Mouse (Mus musculus) liver, embryonic 12.5 days (tissue): ENCODE data around the gene Slc1a5. TPM values are rescaled to one million over a fixed set of nuclear protein-coding genes. Genes with fewer than 3 reads are reported as not detected.

Source experiments
- ATAC-seq: fragments of 200-750 bp; cut with Nextera tagmentation; 2 replicates; pipeline ENCODE4 v1.8.0; 2017; ENCODE audit warnings: moderate number of reproducible peaks, mild to moderate bottlenecking, moderate library complexity
- H3K27ac ChIP-seq: fragments of 300-500 bp; sonication (generic); 2 replicates; pipeline ENCODE4 v1.5.1; 2016; ENCODE audit warnings: mild to moderate bottlenecking
- H3K27me3 ChIP-seq: fragments of 300-500 bp; sonication (generic); replicated peaks from 2 replicates; pipeline ENCODE4 v1.6.1; 2016; ENCODE audit warnings: mild to moderate bottlenecking, moderate library complexity
- H3K36me3 ChIP-seq: fragments of 300-500 bp; sonication (generic); 2 replicates; pipeline ENCODE4 v1.6.1; 2016; ENCODE audit warnings: mild to moderate bottlenecking, moderate library complexity
- H3K4me1 ChIP-seq: fragments of 300-500 bp; sonication (generic); 2 replicates; pipeline ENCODE4 v1.6.1; 2016
- H3K4me2 ChIP-seq: fragments of 300-500 bp; sonication (generic); 2 replicates; pipeline ENCODE4 v1.6.1; 2016; ENCODE audit warnings: mild to moderate bottlenecking, moderate library complexity
- H3K4me3 ChIP-seq: fragments of 300-500 bp; sonication (generic); 2 replicates; pipeline ENCODE4 v1.5.1; 2016; ENCODE audit warnings: mild to moderate bottlenecking, moderate library complexity
- H3K9ac ChIP-seq: fragments of 300-500 bp; sonication (generic); 2 replicates; pipeline ENCODE4 v1.6.1; 2016; ENCODE audit warnings: mild to moderate bottlenecking, moderate library complexity
- H3K9me3 ChIP-seq: fragments of 300-500 bp; sonication (generic); replicated peaks from 2 replicates; pipeline ENCODE4 v1.6.1; 2016; ENCODE audit warnings: mild to moderate bottlenecking, moderate library complexity
- WGBS: fragments of 180-500 bp; shearing (Covaris S2); methylation state at CpG from one replicate; pipeline ENCODE4 v1.1.7; 2016; ENCODE audit not compliant: insufficient replicate concordance; 5-methylcytosine and 5-hydroxymethylcytosine counted together
- polyA plus RNA-seq: library from polyadenylated mRNA; unstranded; fragments of >200 nt; fragmentation: Nextera tagmentation; extraction: Ambion mirVana; gene quantifications from 2 replicates; pipeline ENCODE4 v1.2.1, GENCODE M21; 2016

Slc1a5 gene
- polyA plus RNA-seq, 1 experiment from 2014 or later = 127 TPM

DNA sequence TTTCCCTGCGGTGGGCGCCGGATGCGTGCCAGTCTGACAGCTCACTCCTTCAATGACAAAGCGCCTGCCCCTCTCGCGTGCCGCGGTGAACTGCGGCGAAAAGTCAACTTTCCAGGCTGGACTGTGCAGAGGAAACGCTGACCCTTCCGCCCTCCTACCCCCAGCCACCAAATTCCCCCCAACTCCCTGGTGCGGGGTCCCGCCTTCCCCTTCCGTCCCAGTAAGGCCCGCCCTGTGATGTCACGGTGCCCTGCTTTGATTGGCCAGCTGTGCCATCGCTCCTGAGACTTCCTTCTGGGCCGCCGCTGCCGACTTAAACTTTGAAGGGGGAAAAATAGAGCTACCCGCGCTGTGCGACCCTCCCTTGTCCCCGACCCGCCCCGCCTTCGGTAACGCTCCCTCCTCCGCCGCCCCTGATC is 61.5 kb downstream of the Slc1a5 start, which contains the start of gene Prkd2:
TSS of gene Prkd2 (plus strand) at position 258 of the 419 bp plus-strand sequence.
- peak; percentile 79 for ATAC-seq
- H3K9ac ChIP-seq = peak within 1 kb of the TSS; percentile 80
- H3K36me3 ChIP-seq = peaks cover 41% of the 10 kb centered on the region
- H3K27me3 ChIP-seq = no peaks in the 10 kb centered on the region
- H3K4me1 ChIP-seq = peaks cover 64% of the 10 kb centered on the region
- peak within 1 kb of the TSS; percentile 95 for H3K4me2 ChIP-seq
- H3K9me3 ChIP-seq = no peaks in the 10 kb centered on the region
- H3K4me3 ChIP-seq = peak within 1 kb of the TSS; percentile 67
- 1% methylated on average over 32 of the region's 32 CpGs for WGBS
- H3K27ac ChIP-seq = peak within 1 kb of the TSS; percentile 73

GRCm38 (mm10) chr7:16843441-16844171 is 62.5 kb downstream of the Slc1a5 start:
- H3K4me3 ChIP-seq = peak overlapping the region; percentile 67
- peak overlapping the region; percentile 80 for H3K9ac ChIP-seq
- peak overlapping the region; percentile 95 for H3K4me2 ChIP-seq
- 1% methylated on average over 33 of the region's 33 CpGs for WGBS
- H3K36me3 ChIP-seq = peaks cover 33% of the 10 kb centered on the region
- H3K4me1 ChIP-seq = peaks cover 56% of the 10 kb centered on the region
- H3K27ac ChIP-seq = peak overlapping the region; percentile 73
- H3K27me3 ChIP-seq = no peaks in the 10 kb centered on the region
- no peaks in the 10 kb centered on the region for H3K9me3 ChIP-seq
- ATAC-seq = peak; percentile 21; the same call in 1 of the 2 replicates

GRCm38 (mm10) chr7:16844696-16845071 is 63.5 kb downstream of the Slc1a5 start:
- Histone ChIP-seq H3K4me1 (peaks cover 52% of the 10 kb centered on the region), H3K36me3 (peaks cover 31% of the 10 kb centered on the region), H3K27ac (peak overlapping the region; percentile 73), H3K9ac (peak overlapping the region; percentile 71), H3K27me3 (no peaks in the 10 kb centered on the region), H3K4me3 (peak overlapping the region; percentile 67), H3K9me3 (no peaks in the 10 kb centered on the region), H3K4me2 (peak overlapping the region; percentile 95)
- no peak for ATAC-seq
- WGBS = 23% methylated on average over 3 of the region's 3 CpGs

- ATAC-seq = no peak
- H3K9me3 ChIP-seq = no peaks in the 10 kb centered on the region
- H3K36me3 ChIP-seq = peaks cover 31% of the 10 kb centered on the region
- peak overlapping the region; percentile 71 for H3K9ac ChIP-seq
- peak overlapping the region; percentile 73 for H3K27ac ChIP-seq
- H3K4me2 ChIP-seq = peak overlapping the region; percentile 95
- no peaks in the 10 kb centered on the region for H3K27me3 ChIP-seq
- 12% methylated on average over 14 of the region's 14 CpGs for WGBS
- H3K4me3 ChIP-seq = peak overlapping the region; percentile 67
- H3K4me1 ChIP-seq = peaks cover 51% of the 10 kb centered on the region
These were observed 64.1 kb downstream of the Slc1a5 start for GRCm38 (mm10) chr7:16845072-16845819.

- Histone ChIP-seq H3K4me1 (peaks cover 48% of the 10 kb centered on the region), H3K4me2 (peak overlapping the region; percentile 95), H3K9ac (peak overlapping the region; percentile 71), H3K4me3 (peak overlapping the region; percentile 67), H3K9me3 (no peaks in the 10 kb centered on the region), H3K27ac (peak overlapping the region; percentile 73; the same call in 1 of the 2 replicates), H3K36me3 (peaks cover 31% of the 10 kb centered on the region), H3K27me3 (no peaks in the 10 kb centered on the region)
- ATAC-seq = no peak
- WGBS = 25% methylated on average over 10 of the region's 10 CpGs
These were observed 64.7 kb downstream of the Slc1a5 start for GRCm38 (mm10) chr7:16845820-16846167.

DNA sequence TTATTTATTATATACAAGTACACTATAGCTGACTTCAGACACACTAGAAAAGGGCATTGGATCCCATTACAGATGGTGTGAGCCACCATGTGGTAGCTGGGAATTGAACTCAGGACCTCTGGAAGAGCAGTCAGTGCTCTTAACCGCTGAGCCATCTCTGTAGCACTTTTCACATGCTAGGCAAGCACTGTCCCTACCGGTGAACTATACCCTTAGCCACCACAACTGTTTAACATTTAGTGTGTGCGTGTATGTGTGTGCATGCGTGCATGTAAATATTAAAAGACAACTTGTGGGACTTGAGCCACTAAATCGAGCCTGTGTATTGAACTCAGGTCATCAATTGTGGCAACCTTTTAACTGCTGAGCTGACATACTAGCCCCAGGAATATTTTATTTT is 65.6 kb downstream of the Slc1a5 start:
- Histone ChIP-seq H3K4me2 (no peak overlapping the region), H3K4me1 (peaks cover 39% of the 10 kb centered on the region), H3K9ac (no peak overlapping the region), H3K4me3 (no peak overlapping the region), H3K27ac (no peak overlapping the region), H3K36me3 (peaks cover 30% of the 10 kb centered on the region), H3K9me3 (no peaks in the 10 kb centered on the region), H3K27me3 (no peaks in the 10 kb centered on the region)
- no peak for ATAC-seq
- WGBS = 89% methylated on average over 5 of the region's 5 CpGs

GRCm38 (mm10) chr7:16847507-16847906 is 66.4 kb downstream of the Slc1a5 start:
- Histone ChIP-seq H3K4me1 (peaks cover 31% of the 10 kb centered on the region), H3K27me3 (no peaks in the 10 kb centered on the region), H3K27ac (no peak overlapping the region), H3K9ac (no peak overlapping the region), H3K4me2 (no peak overlapping the region), H3K4me3 (no peak overlapping the region), H3K36me3 (peaks cover 33% of the 10 kb centered on the region), H3K9me3 (no peaks in the 10 kb centered on the region)
- no peak for ATAC-seq
- 81% methylated on average over 19 of the region's 19 CpGs for WGBS

Other genes with a start within 250 kb of the Slc1a5 start
- 4.4 and 4.7 TPM in 2 replicates for gene Arhgap35, start 166.3 kb upstream of the Slc1a5 start, polyA plus RNA-seq
- gene Ceacam15, start 105.6 kb upstream of the Slc1a5 start, polyA plus RNA-seq = not detected in 2 replicates
- not detected in 2 replicates for gene Ceacam9, start 59.4 kb upstream of the Slc1a5 start, polyA plus RNA-seq
- 218 and 230 TPM in 2 replicates for gene Ap2s1, start 42.9 kb upstream of the Slc1a5 start, polyA plus RNA-seq
- gene Strn4, start 34.5 kb downstream of the Slc1a5 start, polyA plus RNA-seq = 61.3 and 63.2 TPM in 2 replicates
- gene Fkrp, start 35.4 kb downstream of the Slc1a5 start, polyA plus RNA-seq = 14.9 and 16.0 TPM in 2 replicates
- 4.4 and 4.7 TPM in 2 replicates for gene Prkd2, start 61.6 kb downstream of the Slc1a5 start, polyA plus RNA-seq
- gene Dact3, start 94.0 kb downstream of the Slc1a5 start, polyA plus RNA-seq = 1.5 TPM in 2 replicates
- gene Gng8, start 110.4 kb downstream of the Slc1a5 start, polyA plus RNA-seq = 0.80 and 1.7 TPM in 2 replicates
- gene Ptgir, start 125.2 kb downstream of the Slc1a5 start, polyA plus RNA-seq = 0.86 and 1.5 TPM in 2 replicates
- 91.2 and 94.4 TPM in 2 replicates for gene Calm3, start 142.8 kb downstream of the Slc1a5 start, polyA plus RNA-seq
- gene Pnmal2, start 163.3 kb downstream of the Slc1a5 start, polyA plus RNA-seq = 0.41 and 0.75 TPM in 2 replicates
- gene Pnmal1, start 178.3 kb downstream of the Slc1a5 start, polyA plus RNA-seq = 0.05 and 0.08 TPM in 2 replicates
- gene Gm42372, start 201.7 kb downstream of the Slc1a5 start, polyA plus RNA-seq = 0.07 TPM in 2 replicates
- 3.8 and 3.9 TPM in 2 replicates for gene Ccdc8, start 211.4 kb downstream of the Slc1a5 start, polyA plus RNA-seq
- gene Ppp5c, start 246.6 kb downstream of the Slc1a5 start, polyA plus RNA-seq = 70.3 and 75.2 TPM in 2 replicates